ENCODE assay signal across 9 mouse cellular contexts in the genomic region with DNA sequence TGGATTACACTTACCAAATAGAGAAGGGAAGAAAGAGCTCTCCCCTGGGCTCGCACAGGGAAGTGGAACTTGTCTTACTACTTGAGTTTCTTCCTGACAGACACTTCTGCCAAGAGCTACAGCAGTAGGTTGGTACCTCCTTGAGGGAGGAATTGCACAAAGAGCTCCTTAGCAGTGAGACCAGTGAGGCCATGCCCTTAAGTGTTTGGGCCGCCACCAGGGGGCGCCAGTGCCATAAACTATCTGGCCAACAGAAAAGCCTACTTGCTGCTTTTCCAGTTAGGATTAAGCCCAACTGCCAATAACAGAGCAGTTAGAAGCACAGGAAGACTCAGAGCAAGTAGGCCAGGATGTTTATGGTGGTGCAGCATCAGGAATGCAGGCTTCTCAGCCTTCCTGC. TPM values are rescaled to one million over a fixed set of nuclear protein-coding genes. Genes with fewer than 3 reads are reported as not detected.
DNase-seq lines count a peak whose midpoint lies in the region; ATAC-seq and TF ChIP-seq lines count a peak whose summit lies in the region.
"Had no signal": no experiment of that assay in that cellular context is flagged by ENCODE, and none has a peak within 500 bp of the region (broad histone marks: within the 10 kb centered on the region; RNA-seq: fewer than 3 reads in every experiment).

No protein-coding gene starts in this region.

- no peaks in the 10 kb centered on the region for H3K4me1 ChIP-seq in heart, embryonic 12.5 days (replicated peaks)
- no peaks in the 10 kb centered on the region for H3K4me1 ChIP-seq in liver, embryonic 11.5 days (replicated peaks; ENCODE audit: control insufficient read depth, insufficient read depth, low read length)
- H3K4me1 ChIP-seq in neural tube, embryonic 15.5 days = no peaks in the 10 kb centered on the region
- H3K4me1 ChIP-seq in testis, adult 2 months (ENCODE audit: control insufficient read depth, insufficient read depth, low read length) = no peaks in the 10 kb centered on the region; the same call in 1 of the 2 replicates
- H3K4me1 ChIP-seq: liver, embryonic 15.5 days had no signal

- H3K9ac ChIP-seq in heart, embryonic 12.5 days = no peak overlapping the region
- H3K9ac ChIP-seq in liver, embryonic 11.5 days (ENCODE audit: low read depth, low read length) = no peak overlapping the region
- no peak overlapping the region for H3K9ac ChIP-seq in neural tube, embryonic 15.5 days (replicated peaks)
- H3K9ac ChIP-seq: liver, embryonic 15.5 days had no signal

- H3K27me3 ChIP-seq in heart, embryonic 12.5 days (replicated peaks) = no peaks in the 10 kb centered on the region
- H3K27me3 ChIP-seq in liver, embryonic 11.5 days (replicated peaks; ENCODE audit: control insufficient read depth, insufficient read depth, low read length) = no peaks in the 10 kb centered on the region
- no peaks in the 10 kb centered on the region for H3K27me3 ChIP-seq in neural tube, embryonic 15.5 days (replicated peaks)
- H3K27me3 ChIP-seq in testis, adult 2 months (ENCODE audit: control insufficient read depth, insufficient read depth, low read length) = no peaks in the 10 kb centered on the region
- H3K27me3 ChIP-seq: liver, embryonic 15.5 days had no signal

- H3K9me3 ChIP-seq in heart, embryonic 12.5 days (replicated peaks) = no peaks in the 10 kb centered on the region
- H3K9me3 ChIP-seq in liver, embryonic 11.5 days (ENCODE audit: control insufficient read depth, low read length) = no peaks in the 10 kb centered on the region
- no peaks in the 10 kb centered on the region for H3K9me3 ChIP-seq in neural tube, embryonic 15.5 days (replicated peaks)
- H3K9me3 ChIP-seq: liver, embryonic 15.5 days had no signal

- ATAC-seq in erythroid progenitor cell, adult 5-6 weeks (replicated peaks; ENCODE audit: low FRiP score, poor library complexity, severe bottlenecking) = peak; percentile 79
- peak; percentile 72 for ATAC-seq in heart, embryonic 12.5 days (ENCODE audit: insufficient number of reproducible peaks, low FRiP score)
- peak; percentile 60; the same call in 1 of the 2 replicates for ATAC-seq in liver, embryonic 11.5 days (replicated peaks; ENCODE audit: low FRiP score)
- peak; percentile 35; the same call in 1 of the 2 replicates for ATAC-seq in neural tube, embryonic 15.5 days (ENCODE audit: low FRiP score)

- H3K4me3 ChIP-seq in heart, embryonic 12.5 days = no peak overlapping the region
- no peak overlapping the region for H3K4me3 ChIP-seq in liver, embryonic 11.5 days (ENCODE audit: low read depth, low read length)
- H3K4me3 ChIP-seq in neural tube, embryonic 15.5 days (replicated peaks) = no peak overlapping the region
- H3K4me3 ChIP-seq in testis, adult 2 months (ENCODE audit: control insufficient read depth, low read depth, low read length) = no peak overlapping the region
- H3K4me3 ChIP-seq: liver, embryonic 15.5 days had no signal

- H3K27ac ChIP-seq in heart, embryonic 12.5 days (ENCODE audit: poor library complexity, severe bottlenecking) = no peak overlapping the region
- no peak overlapping the region for H3K27ac ChIP-seq in liver, embryonic 11.5 days (ENCODE audit: low read depth, low read length)
- H3K27ac ChIP-seq in neural tube, embryonic 15.5 days (replicated peaks) = no peak overlapping the region
- H3K27ac ChIP-seq in testis, adult 2 months (ENCODE audit: control insufficient read depth, insufficient read depth, low read depth, low read length) = no peak overlapping the region
- H3K27ac ChIP-seq: liver, embryonic 15.5 days had no signal

- TF ChIP-seq CTCF in testis, adult 2 months (IDR thresholded peaks at IDR 0.05; ENCODE audit: control insufficient read depth, insufficient read depth, insufficient replicate concordance, low read depth, low read length) = peak; percentile 80

- TF ChIP-seq POLR2A in testis, adult 2 months (IDR thresholded peaks at IDR 0.05; ENCODE audit: control insufficient read depth, low read depth, low read length) = no peak

- WGBS in heart, embryonic 12.5 days = 9% methylated on average over 3 of the region's 3 CpGs
- 7% methylated on average over 3 of the region's 3 CpGs for WGBS in liver, embryonic 11.5 days
- 15% methylated on average over 3 of the region's 3 CpGs for WGBS in neural tube, embryonic 15.5 days

- H3K4me2 ChIP-seq in heart, embryonic 12.5 days = no peak overlapping the region
- H3K4me2 ChIP-seq in liver, embryonic 11.5 days = no peak overlapping the region
- H3K4me2 ChIP-seq in neural tube, embryonic 15.5 days = no peak overlapping the region
- H3K4me2 ChIP-seq: liver, embryonic 15.5 days had no signal

- peak; percentile 78 to 81 for DNase-seq in CD8-positive naive resting alpha-beta T cell, adult 2 months (ENCODE audit: low read depth in 2 of 2, low spot score in 2 of 2)
- peak; percentile 84 for DNase-seq in brain, adult 2 months (ENCODE audit: low read depth, low spot score)
- DNase-seq in kidney, postnatal 10 days = peak; percentile 93
- peak; percentile 81 for DNase-seq in liver, embryonic 11.5 days (ENCODE audit: low spot score)

- H3K36me3 ChIP-seq in heart, embryonic 12.5 days = peaks cover 65% of the 10 kb centered on the region
- H3K36me3 ChIP-seq in liver, embryonic 11.5 days (ENCODE audit: control insufficient read depth, insufficient read depth, low read length) = peaks cover 11% of the 10 kb centered on the region
- peaks cover 68% of the 10 kb centered on the region for H3K36me3 ChIP-seq in neural tube, embryonic 15.5 days
- no peaks in the 10 kb centered on the region; the same call in 1 of the 2 replicates for H3K36me3 ChIP-seq in testis, adult 2 months (ENCODE audit: control insufficient read depth, insufficient read depth, low read length)
- H3K36me3 ChIP-seq: liver, embryonic 15.5 days had no signal

RNA-seq across cellular contexts. Expression of gene Glipr2, which starts 31.4 kb away (rescaled TPM):
- total RNA-seq in erythroid progenitor cell, adult 5-6 weeks (2015; ENCODE audit: low replicate concordance) = 9.6 and 20.2 TPM in 2 replicates
- 10.7 and 16.8 TPM in 2 replicates for total RNA-seq in erythroid progenitor cell, adult 5-6 weeks (2017; ENCODE audit: low replicate concordance)
- polyA plus RNA-seq in heart, embryonic 12.5 days (2016; fragmentation: Nextera tagmentation; extraction: Ambion mirVana) = 95.7 and 97.5 TPM in 2 replicates
- polyA plus RNA-seq in liver, embryonic 11.5 days (2014; fragmentation: Nextera tagmentation; extraction: Ambion mirVana) = 71.4 and 81.6 TPM in 2 replicates
- 42.3 and 51.4 TPM in 2 replicates for polyA plus RNA-seq in neural tube, embryonic 15.5 days (2015; fragmentation: Nextera tagmentation; extraction: Ambion mirVana)
- 1.6 and 1.8 TPM in 2 replicates for polyA plus RNA-seq in testis, adult 2 months (2012; rRNA removed)

RNA-seq across cellular contexts. Expression of gene Reck, which starts 50.4 kb away (rescaled TPM):
- 0.36 and 7.1 TPM in 2 replicates for total RNA-seq in erythroid progenitor cell, adult 5-6 weeks (2015; ENCODE audit: low replicate concordance)
- total RNA-seq in erythroid progenitor cell, adult 5-6 weeks (2017; ENCODE audit: low replicate concordance) = not detected in 2 replicates
- 12.8 and 14.6 TPM in 2 replicates for polyA plus RNA-seq in heart, embryonic 12.5 days (2016; fragmentation: Nextera tagmentation; extraction: Ambion mirVana)
- polyA plus RNA-seq in liver, embryonic 11.5 days (2014; fragmentation: Nextera tagmentation; extraction: Ambion mirVana) = 9.1 and 9.6 TPM in 2 replicates
- 6.2 and 8.3 TPM in 2 replicates for polyA plus RNA-seq in neural tube, embryonic 15.5 days (2015; fragmentation: Nextera tagmentation; extraction: Ambion mirVana)
- 7.2 and 7.4 TPM in 2 replicates for polyA plus RNA-seq in testis, adult 2 months (2012; rRNA removed)

RNA-seq across cellular contexts. Expression of gene Ccin, which starts 57.5 kb away (rescaled TPM):
- total RNA-seq in erythroid progenitor cell, adult 5-6 weeks (2015; ENCODE audit: low replicate concordance) = not detected in 2 replicates
- total RNA-seq in erythroid progenitor cell, adult 5-6 weeks (2017; ENCODE audit: low replicate concordance) = not detected in 2 replicates
- 0.09 TPM in 1 of 2 replicates, not detected in the other for polyA plus RNA-seq in heart, embryonic 12.5 days (2016; fragmentation: Nextera tagmentation; extraction: Ambion mirVana)
- polyA plus RNA-seq in liver, embryonic 11.5 days (2014; fragmentation: Nextera tagmentation; extraction: Ambion mirVana) = not detected in 2 replicates
- polyA plus RNA-seq in neural tube, embryonic 15.5 days (2015; fragmentation: Nextera tagmentation; extraction: Ambion mirVana) = not detected in 2 replicates
- 323 and 342 TPM in 2 replicates for polyA plus RNA-seq in testis, adult 2 months (2012; rRNA removed)
- polyA plus RNA-seq: liver, embryonic 15.5 days had no signal

Comparison
In these comparisons a context has a peak if more than half of its experiments do, and no peak if none do; other contexts are left out.
1. RNA of gene Glipr2, which starts 31.4 kb away (polyA plus RNA-seq): 95.7 to 97.5 TPM in heart, embryonic 12.5 days, 71.4 to 81.6 TPM in liver, embryonic 11.5 days and 42.3 to 51.4 TPM in neural tube, embryonic 15.5 days; 1.6 to 1.8 TPM in testis, adult 2 months; every median in the first group is over 10 times any median in the second.
2. RNA of gene Ccin, which starts 57.5 kb away (polyA plus RNA-seq): 323 to 342 TPM in testis, adult 2 months; 0.09 TPM in heart, embryonic 12.5 days, not detected in liver, embryonic 11.5 days and not detected in neural tube, embryonic 15.5 days; every median in the first group is over 100 times any median in the second.
3. Peak in every context shown above with its lines, with median percentiles within 50 percentile points of each other: DNase-seq and ATAC-seq.